8 mouse cellular contexts compared by ENCODE assay signal in the genomic region with DNA sequence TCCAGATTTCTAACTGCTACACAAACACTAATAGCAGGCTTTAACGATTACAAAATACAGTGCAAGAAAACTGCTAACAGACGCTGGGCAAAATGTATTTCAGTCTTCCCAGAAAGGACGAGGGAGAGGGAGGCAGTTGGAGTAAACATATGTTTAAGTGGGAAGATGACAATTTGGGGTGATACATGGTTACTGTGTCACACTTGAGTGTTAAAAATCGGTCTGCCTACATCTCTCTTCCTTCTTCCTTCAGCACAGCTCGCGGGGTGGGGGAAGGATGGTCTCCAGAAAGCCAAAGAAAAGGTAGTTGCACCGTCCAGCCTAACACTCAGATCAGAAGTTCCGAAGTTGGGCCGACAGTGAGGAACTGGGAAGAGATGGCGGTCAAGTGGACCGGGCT. TPM values are rescaled to one million over a fixed set of nuclear protein-coding genes. Genes with fewer than 3 reads are reported as not detected.
A peak's percentile ranks its signal among the peaks of the same experiment; 100 is the strongest.
DNase-seq lines count a peak whose midpoint lies in the region; ATAC-seq and TF ChIP-seq lines count a peak whose summit lies in the region.

No protein-coding gene starts in this region.

- peak overlapping the region; percentile 100 for H3K27ac ChIP-seq in layer of hippocampus, adult 2 months
- H3K27ac ChIP-seq in forebrain, postnatal 0 days (ENCODE audit: low read depth, low read length) = peak overlapping the region; percentile 99
- peak overlapping the region; percentile 86 for H3K27ac ChIP-seq in liver, embryonic 16.5 days (ENCODE audit: low read length)

- no peaks in the 10 kb centered on the region for H3K9me3 ChIP-seq in forebrain, postnatal 0 days (ENCODE audit: low read length)
- no peaks in the 10 kb centered on the region for H3K9me3 ChIP-seq in liver, embryonic 16.5 days (replicated peaks; ENCODE audit: control insufficient read depth, low read length)

- ATAC-seq in forebrain, postnatal 0 days = no peak; the same call in 1 of the 2 replicates
- ATAC-seq in liver, embryonic 16.5 days (ENCODE audit: low read depth) = no peak

- H3K4me1 ChIP-seq in forebrain, postnatal 0 days (ENCODE audit: insufficient read depth) = peaks cover 8% of the 10 kb centered on the region; the same call in 1 of the 2 replicates
- H3K4me1 ChIP-seq in liver, embryonic 16.5 days (ENCODE audit: control insufficient read depth, low read depth, low read length) = peaks cover 5% of the 10 kb centered on the region; the same call in 1 of the 2 replicates

- DNase-seq in layer of hippocampus, adult 2 months (ENCODE audit: low spot score in 2 of 2) = peak; percentile 20 to 39
- no peak for DNase-seq in layer of hippocampus, postnatal 25 days (ENCODE audit: extremely low spot score in 1 of 2, low spot score in 1 of 2)
- DNase-seq in brain, adult 2 months (ENCODE audit: low read depth, low spot score) = peak; percentile 69
- no peak for DNase-seq in forebrain, postnatal 0 days
- DNase-seq in ovary, postnatal 36 days (ENCODE audit: low spot score) = no peak
- DNase-seq in thymus, postnatal 4 days = no peak
- DNase-seq in adrenal gland, postnatal 36 days = no peak

- under 1% methylated on average over 11 of the region's 11 CpGs for WGBS in forebrain, postnatal 0 days
- under 1% methylated on average over 11 of the region's 11 CpGs for WGBS in liver, embryonic 16.5 days (ENCODE audit: insufficient replicate concordance)

- H3K36me3 ChIP-seq in forebrain, postnatal 0 days (ENCODE audit: insufficient read depth) = no peaks in the 10 kb centered on the region
- H3K36me3 ChIP-seq in liver, embryonic 16.5 days (ENCODE audit: control insufficient read depth, insufficient read depth) = no peaks in the 10 kb centered on the region

- H3K4me2 ChIP-seq in forebrain, postnatal 0 days (ENCODE audit: low read depth) = peak overlapping the region; percentile 76
- peak overlapping the region; percentile 88 for H3K4me2 ChIP-seq in liver, embryonic 16.5 days (ENCODE audit: low read depth, low read length)

- H3K9ac ChIP-seq in forebrain, postnatal 0 days = peak overlapping the region; percentile 89
- H3K9ac ChIP-seq in liver, embryonic 16.5 days (ENCODE audit: low read depth, low read length) = peak overlapping the region; percentile 85

- H3K4me3 ChIP-seq in layer of hippocampus, adult 2 months = peak overlapping the region; percentile 96
- peak overlapping the region; percentile 92 for H3K4me3 ChIP-seq in forebrain, postnatal 0 days (ENCODE audit: low read depth, low read length)
- H3K4me3 ChIP-seq in liver, embryonic 16.5 days (ENCODE audit: low read depth, low read length) = peak overlapping the region; percentile 80

- TF ChIP-seq CTCF in layer of hippocampus, adult 2 months (conservative IDR thresholded peaks at IDR 0.05) = no peak
- no peak for TF ChIP-seq CTCF in forebrain, postnatal 0 days (IDR thresholded peaks at IDR 0.05; ENCODE audit: low read depth)

- no peaks in the 10 kb centered on the region for H3K27me3 ChIP-seq in forebrain, postnatal 0 days (ENCODE audit: insufficient read depth, low read length)
- no peaks in the 10 kb centered on the region for H3K27me3 ChIP-seq in liver, embryonic 16.5 days (ENCODE audit: control insufficient read depth, insufficient read depth, low read depth, low read length)

RNA-seq across cellular contexts. Expression of a gene that starts 0.8 kb away (rescaled TPM):
- 10 to 100 TPM; 26.4 to 30.3 TPM for total RNA-seq in layer of hippocampus, adult 2 months (2021)
- 10 to 100 TPM; 20.7 to 23.9 TPM for total RNA-seq in layer of hippocampus, postnatal 25 days (2021)
- total RNA-seq in forebrain, postnatal 0 days (2014; rRNA removed) = 13.7 and 15.7 TPM in 2 replicates
- polyA plus RNA-seq in forebrain, postnatal 0 days (2015; fragmentation: Nextera tagmentation; extraction: Ambion mirVana) = 11.4 and 18.7 TPM in 2 replicates
- 10.1 TPM in 2 replicates for polyA plus RNA-seq in liver, embryonic 16.5 days (2015; fragmentation: Nextera tagmentation; extraction: Ambion mirVana)
- total RNA-seq in adrenal gland, postnatal 36 days (2021) = 10 to 100 TPM; 33.4 to 41.6 TPM

Comparison
In these comparisons a context has a peak if more than half of its experiments do, and no peak if none do; other contexts are left out.
1. DNase-seq: peak in layer of hippocampus, adult 2 months (2 of 2) and brain, adult 2 months (single experiment); none in layer of hippocampus, postnatal 25 days (0 of 2), forebrain, postnatal 0 days (single experiment), ovary, postnatal 36 days (single experiment), thymus, postnatal 4 days (single experiment) and adrenal gland, postnatal 36 days (0 of 2).
2. Peak in every context shown above with its lines, with median percentiles within 50 percentile points of each other: H3K27ac ChIP-seq and H3K4me3 ChIP-seq.